Mouse (Mus musculus) liver, embryonic 13.5 days (tissue): ENCODE measurements around the gene Masp1. TPM values are rescaled to one million over a fixed set of nuclear protein-coding genes. Genes with fewer than 3 reads are reported as not detected.

Experiments used
- ATAC-seq: fragments of 200-750 bp; cut with Nextera tagmentation; 2 replicates; pipeline ENCODE4 v1.8.0; 2017; ENCODE audit warnings: low read depth, mild to moderate bottlenecking, moderate number of reproducible peaks, moderate library complexity
- DNase-seq: peaks from one replicate; pipeline ENCODE4 v3.0.0; 2022
- H3K27ac ChIP-seq: fragments of 300-500 bp; sonication (generic); 2 replicates; pipeline ENCODE4 v1.5.1; 2015; ENCODE audit warnings: moderate library complexity, mild to moderate bottlenecking, inconsistent platforms
- H3K27me3 ChIP-seq: fragments of 300-500 bp; sonication (generic); 2 replicates; pipeline ENCODE4 v1.6.1; 2015; ENCODE audit warnings: mild to moderate bottlenecking, inconsistent platforms
- H3K36me3 ChIP-seq: fragments of 300-500 bp; sonication (generic); 2 replicates; pipeline ENCODE4 v1.6.1; 2015; ENCODE audit warnings: mild to moderate bottlenecking, inconsistent platforms
- H3K4me1 ChIP-seq: fragments of 300-500 bp; sonication (generic); replicated peaks from 2 replicates; pipeline ENCODE4 v1.6.1; 2015; ENCODE audit warnings: inconsistent platforms
- H3K4me2 ChIP-seq: fragments of 300-500 bp; sonication (generic); 2 replicates; pipeline ENCODE4 v1.6.1; 2015; ENCODE audit warnings: inconsistent platforms, mild to moderate bottlenecking, moderate library complexity
- H3K4me3 ChIP-seq: fragments of 300-500 bp; sonication (generic); replicated peaks from 2 replicates; pipeline ENCODE4 v1.5.1; 2015; ENCODE audit warnings: mild to moderate bottlenecking, inconsistent platforms
- H3K9ac ChIP-seq: fragments of 300-500 bp; sonication (generic); 2 replicates; pipeline ENCODE4 v1.6.1; 2015; ENCODE audit warnings: mild to moderate bottlenecking, inconsistent platforms
- H3K9me3 ChIP-seq: fragments of 300-500 bp; sonication (generic); replicated peaks from 2 replicates; pipeline ENCODE4 v1.6.1; 2016; ENCODE audit warnings: inconsistent platforms
- WGBS: fragments of 180-500 bp; shearing (Covaris S2); methylation state at CpG from one replicate; pipeline ENCODE4 v1.1.7; 2015; ENCODE audit not compliant: insufficient replicate concordance; 5-methylcytosine and 5-hydroxymethylcytosine counted together
- polyA plus RNA-seq: library from polyadenylated mRNA; unstranded; fragments of >200 nt; fragmentation: Nextera tagmentation; extraction: Ambion mirVana; gene quantifications from 2 replicates; pipeline ENCODE4 v1.2.1, GENCODE M21; 2015

Masp1 gene
- polyA plus RNA-seq, 1 experiment from 2014 or later, result 14.3 TPM

- H3K9ac ChIP-seq, result no peak overlapping the region
- no peak overlapping the region for H3K4me2 ChIP-seq
- H3K27me3 ChIP-seq, result no peaks in the 10 kb centered on the region
- H3K27ac ChIP-seq, result no peak overlapping the region
- no peaks in the 10 kb centered on the region for H3K4me1 ChIP-seq
- H3K9me3 ChIP-seq, result no peaks in the 10 kb centered on the region
- H3K4me3 ChIP-seq, result no peak overlapping the region
- H3K36me3 ChIP-seq, result no peaks in the 10 kb centered on the region
- WGBS, result 47% methylated on average over 3 of the region's 3 CpGs
- ATAC-seq (peak; percentile 63), DNase-seq (no peak)
Measured at GRCm38 (mm10) chr16:23533707-23534106, 13.1 kb upstream of the Masp1 start.

GRCm38 (mm10) chr16:23529186-23529585, 8.6 kb upstream of the Masp1 start:
- Histone ChIP-seq H3K9ac (no peak overlapping the region), H3K9me3 (no peaks in the 10 kb centered on the region), H3K27me3 (no peaks in the 10 kb centered on the region), H3K27ac (no peak overlapping the region), H3K4me3 (no peak overlapping the region), H3K4me1 (no peaks in the 10 kb centered on the region), H3K36me3 (no peaks in the 10 kb centered on the region), H3K4me2 (no peak overlapping the region)
- ATAC-seq, result no peak
- DNase-seq, result no peak
- WGBS, result 55% methylated on average over 4 of the region's 4 CpGs

- no peak overlapping the region for H3K27ac ChIP-seq
- no peaks in the 10 kb centered on the region; the same call in 1 of the 2 replicates for H3K27me3 ChIP-seq
- H3K4me1 ChIP-seq, result peaks cover 10% of the 10 kb centered on the region; the same call in 1 of the 2 replicates
- no peak overlapping the region for H3K4me3 ChIP-seq
- ATAC-seq, result no peak
- no peak overlapping the region for H3K4me2 ChIP-seq
- 69% methylated on average over 5 of the region's 5 CpGs for WGBS
- H3K36me3 ChIP-seq, result no peaks in the 10 kb centered on the region
- no peak overlapping the region for H3K9ac ChIP-seq
- DNase-seq, result no peak
- H3K9me3 ChIP-seq, result no peaks in the 10 kb centered on the region
Measured at GRCm38 (mm10) chr16:23522081-23522480, 1.5 kb upstream of the Masp1 start.

GRCm38 (mm10) chr16:23521092-23521491, 477 bp upstream of the Masp1 start:
- H3K27me3 ChIP-seq, result no peaks in the 10 kb centered on the region; the same call in 1 of the 2 replicates

GRCm38 (mm10) chr16:23519771-23520170, 844 bp downstream of the Masp1 start:
- ATAC-seq (no peak), DNase-seq (no peak)
- peak overlapping the region; percentile 71 for H3K27ac ChIP-seq
- H3K4me3 ChIP-seq, result peak overlapping the region; percentile 50
- no peaks in the 10 kb centered on the region for H3K9me3 ChIP-seq
- WGBS, result 9% methylated on average over 1 of the region's 1 CpGs
- H3K9ac ChIP-seq, result peak overlapping the region; percentile 66
- H3K27me3 ChIP-seq, result no peaks in the 10 kb centered on the region; the same call in 1 of the 2 replicates
- peaks cover 28% of the 10 kb centered on the region for H3K4me1 ChIP-seq
- no peaks in the 10 kb centered on the region for H3K36me3 ChIP-seq
- H3K4me2 ChIP-seq, result peak overlapping the region; percentile 49

More at GRCm38 (mm10) chr16:23521092-23521491, 477 bp upstream of the Masp1 start:
- Histone ChIP-seq H3K4me3 (peak overlapping the region; percentile 50; the same call in 1 of the 2 replicates), H3K36me3 (no peaks in the 10 kb centered on the region), H3K9me3 (no peaks in the 10 kb centered on the region), H3K4me1 (peaks cover 20% of the 10 kb centered on the region), H3K4me2 (peak overlapping the region; percentile 49), H3K9ac (no peak overlapping the region), H3K27ac (0 out of 2 replicates have a peak overlapping the region, but pooled peaks have one; percentile 71)
- WGBS, result 16% methylated on average over 5 of the region's 5 CpGs
- no peak for ATAC-seq
- no peak for DNase-seq

- Histone ChIP-seq H3K4me1 (peaks cover 28% of the 10 kb centered on the region), H3K36me3 (no peaks in the 10 kb centered on the region), H3K9ac (no peak overlapping the region), H3K27me3 (no peaks in the 10 kb centered on the region; the same call in 1 of the 2 replicates), H3K4me2 (peak overlapping the region; percentile 49), H3K27ac (peak overlapping the region; percentile 68), H3K4me3 (peak overlapping the region; percentile 50; the same call in 1 of the 2 replicates), H3K9me3 (no peaks in the 10 kb centered on the region)
- 66% methylated on average over 10 of the region's 10 CpGs for WGBS
- no peak for DNase-seq
- ATAC-seq, result no peak
Measured at GRCm38 (mm10) chr16:23518567-23519369, 1.8 kb downstream of the Masp1 start.

- H3K9ac ChIP-seq, result no peak overlapping the region
- no peak overlapping the region for H3K4me3 ChIP-seq
- DNase-seq, result no peak
- H3K4me2 ChIP-seq, result peak overlapping the region; percentile 49
- peak; percentile 53 for ATAC-seq
- peak overlapping the region; percentile 68 for H3K27ac ChIP-seq
- no peaks in the 10 kb centered on the region; the same call in 1 of the 2 replicates for H3K27me3 ChIP-seq
- no peaks in the 10 kb centered on the region for H3K9me3 ChIP-seq
- peaks cover 28% of the 10 kb centered on the region for H3K4me1 ChIP-seq
- 61% methylated on average over 20 of the region's 20 CpGs for WGBS
- H3K36me3 ChIP-seq, result 0 out of 2 replicates have a peak, but pooled peaks cover 5% of the 10 kb centered on the region
Measured at GRCm38 (mm10) chr16:23517754-23518566, 2.7 kb downstream of the Masp1 start.

- no peaks in the 10 kb centered on the region for H3K9me3 ChIP-seq
- H3K9ac ChIP-seq, result no peak overlapping the region
- ATAC-seq (no peak), DNase-seq (no peak)
- WGBS, result 50% methylated on average over 5 of the region's 5 CpGs
- H3K27me3 ChIP-seq, result no peaks in the 10 kb centered on the region; the same call in 1 of the 2 replicates
- H3K4me3 ChIP-seq, result no peak overlapping the region
- no peak overlapping the region for H3K4me2 ChIP-seq
- H3K27ac ChIP-seq, result peak overlapping the region; percentile 68
- H3K36me3 ChIP-seq, result peaks cover 5% of the 10 kb centered on the region; the same call in 1 of the 2 replicates
- peaks cover 29% of the 10 kb centered on the region for H3K4me1 ChIP-seq
Measured at GRCm38 (mm10) chr16:23517230-23517629, 3.4 kb downstream of the Masp1 start.

GRCm38 (mm10) chr16:23516606-23517005, 4.0 kb downstream of the Masp1 start:
- Histone ChIP-seq H3K27ac (peak overlapping the region; percentile 39), H3K4me3 (no peak overlapping the region), H3K9me3 (no peaks in the 10 kb centered on the region), H3K4me2 (no peak overlapping the region), H3K27me3 (no peaks in the 10 kb centered on the region; the same call in 1 of the 2 replicates), H3K9ac (no peak overlapping the region), H3K36me3 (peaks cover 5% of the 10 kb centered on the region; the same call in 1 of the 2 replicates), H3K4me1 (peaks cover 31% of the 10 kb centered on the region)
- 57% methylated on average over 2 of the region's 2 CpGs for WGBS
- no peak for DNase-seq
- ATAC-seq, result no peak

GRCm38 (mm10) chr16:23515766-23516165, 4.8 kb downstream of the Masp1 start:
- 52% methylated on average over 3 of the region's 3 CpGs for WGBS
- H3K9ac ChIP-seq, result no peak overlapping the region
- peaks cover 27% of the 10 kb centered on the region for H3K4me1 ChIP-seq
- no peak overlapping the region for H3K4me3 ChIP-seq
- peaks cover 5% of the 10 kb centered on the region; the same call in 1 of the 2 replicates for H3K36me3 ChIP-seq
- no peak for DNase-seq
- no peak overlapping the region for H3K4me2 ChIP-seq
- peak; percentile 36; the same call in 1 of the 2 replicates for ATAC-seq
- no peaks in the 10 kb centered on the region for H3K9me3 ChIP-seq
- H3K27ac ChIP-seq, result peak overlapping the region; percentile 16; the same call in 1 of the 2 replicates
- H3K27me3 ChIP-seq, result no peaks in the 10 kb centered on the region

GRCm38 (mm10) chr16:23513401-23513800, 7.2 kb downstream of the Masp1 start:
- Histone ChIP-seq H3K4me3 (no peak overlapping the region), H3K4me1 (peaks cover 27% of the 10 kb centered on the region), H3K27me3 (no peaks in the 10 kb centered on the region), H3K9ac (no peak overlapping the region), H3K9me3 (no peaks in the 10 kb centered on the region), H3K4me2 (no peak overlapping the region), H3K36me3 (peaks cover 7% of the 10 kb centered on the region; the same call in 1 of the 2 replicates), H3K27ac (no peak overlapping the region)
- 56% methylated on average over 1 of the region's 1 CpGs for WGBS
- ATAC-seq, result no peak
- no peak for DNase-seq
